Mouse (Mus musculus) heart, adult 2 months (tissue): Measurements from ENCODE around the gene Unc93b1. TPM values are rescaled to one million over a fixed set of nuclear protein-coding genes. Genes with fewer than 3 reads are reported as not detected.
"Not testable (repeated sequence)": the region's sequence is repeated elsewhere in the genome, so short reads cannot be mapped to it uniquely, and the experiment has no call there.

Experiments
- DNase-seq, 2 experiments: peaks; one replicate each; pipeline ENCODE4 v3.0.0; 2021
- H3K27ac ChIP-seq: fragments of 200-600 bp; 2 replicates; pipeline ENCODE4 v1.8.1; 2022
- H3K27me3 ChIP-seq: fragments of 200-500 bp; 2 replicates; pipeline ENCODE4 v1.6.1; 2012; ENCODE audit warnings: mild to moderate bottlenecking, low read length, inconsistent platforms, mixed read lengths; ENCODE audit not compliant: control insufficient read depth, insufficient read depth
- H3K36me3 ChIP-seq: fragments of 200-500 bp; 2 replicates; pipeline ENCODE4 v1.6.1; 2012; ENCODE audit warnings: low read length, inconsistent platforms; ENCODE audit not compliant: control insufficient read depth, insufficient read depth
- H3K4me1 ChIP-seq: fragments of 200-500 bp; 2 replicates; pipeline ENCODE4 v1.6.1; 2011; ENCODE audit warnings: low read length; ENCODE audit not compliant: control insufficient read depth, insufficient read depth
- H3K4me3 ChIP-seq: fragments of 200-600 bp; 2 replicates; pipeline ENCODE4 v1.8.1; 2022
- H3K79me2 ChIP-seq: fragments of 200-500 bp; replicated peaks from 2 replicates; pipeline ENCODE4 v1.6.1; 2012; ENCODE audit warnings: mild to moderate bottlenecking, inconsistent platforms, low read length, moderate library complexity, mixed read lengths; ENCODE audit not compliant: control insufficient read depth, insufficient read depth
- H3K9ac ChIP-seq: fragments of 200-500 bp; 2 replicates; pipeline ENCODE4 v1.6.1; 2012; ENCODE audit warnings: low read depth, mild to moderate bottlenecking, control low read depth, inconsistent platforms, low read length, mixed read lengths
- CTCF ChIP-seq: fragments of 200-600 bp; IDR thresholded peaks from 2 replicates; pipeline ENCODE4 v1.8.1; 2022; ENCODE audit warnings: antibody characterized with exemption, mild to moderate bottlenecking, moderate library complexity
- EP300 ChIP-seq: fragments of 200-500 bp; IDR thresholded peaks from 2 replicates; pipeline ENCODE4 v1.6.1; 2011; ENCODE audit warnings: low read depth, low read length, control low read depth; ENCODE audit not compliant: insufficient read depth
- POLR2A ChIP-seq: fragments of 200-500 bp; IDR thresholded peaks from 2 replicates; pipeline ENCODE4 v1.6.1; 2011; ENCODE audit warnings: mild to moderate bottlenecking, low read depth, low read length, control low read depth; ENCODE audit not compliant: insufficient read depth
- WGBS: fragments of 180-500 bp; shearing (Covaris S2); methylation state at CpG from one replicate; pipeline ENCODE4 v1.1.7; 2018; 5-methylcytosine and 5-hydroxymethylcytosine counted together
- intact Hi-C: fragments of 180-260 bp; cut with DNase I; formaldehyde crosslinking; loops from one replicate; pipeline ENCODE4 v1.15.1; 2025
- polyA plus RNA-seq: library from polyadenylated mRNA; depleted of rRNA; stranded (reverse); fragments of >200 nt; gene quantifications from 2 replicates; pipeline ENCODE4 v1.2.3, GENCODE M21; 2012
- total RNA-seq, 2 experiments: library from RNA; stranded (reverse); gene quantifications; 2 replicates each; pipeline ENCODE4 v1.2.3; 2021

The Unc93b1 gene
- total and polyA plus RNA-seq, 3 experiments, result 17.5 to 45.5 (median 18.3) TPM

GRCm38 (mm10) chr19:3962469-3962868 is 27.5 kb downstream of the Unc93b1 start:
- WGBS, result 19% methylated on average over 2 of the region's 2 CpGs
- DNase-seq, result no peak
- intact Hi-C loops, result no loop called here

GRCm38 (mm10) chr19:3964030-3964429 is 29.0 kb downstream of the Unc93b1 start:
- H3K36me3 ChIP-seq, result no peaks in the 10 kb centered on the region
- 61% methylated on average over 4 of the region's 4 CpGs for WGBS
- TF ChIP-seq EP300 (no peak), CTCF (no peak), POLR2A (no peak)
- no peak overlapping the region for H3K4me3 ChIP-seq
- DNase-seq, result no peak
- H3K79me2 ChIP-seq, result no peaks in the 10 kb centered on the region
- intact Hi-C loops, result no loop called here
- no peak overlapping the region for H3K9ac ChIP-seq
- no peaks in the 10 kb centered on the region for H3K4me1 ChIP-seq
- H3K27ac ChIP-seq, result no peak overlapping the region
- no peaks in the 10 kb centered on the region for H3K27me3 ChIP-seq

More at GRCm38 (mm10) chr19:3962469-3962868, 27.5 kb downstream of the Unc93b1 start:
- H3K9ac ChIP-seq, result no peak overlapping the region
- H3K4me3 ChIP-seq, result no peak overlapping the region
- H3K27me3 ChIP-seq, result no peaks in the 10 kb centered on the region
- no peaks in the 10 kb centered on the region for H3K4me1 ChIP-seq
- H3K27ac ChIP-seq, result no peak overlapping the region
- peak; percentile 41 for TF ChIP-seq CTCF
- no peak for TF ChIP-seq POLR2A
- H3K79me2 ChIP-seq, result no peaks in the 10 kb centered on the region
- no peaks in the 10 kb centered on the region for H3K36me3 ChIP-seq

- no peak overlapping the region for H3K9ac ChIP-seq
- no peaks in the 10 kb centered on the region for H3K4me1 ChIP-seq
- no peak for DNase-seq
- H3K36me3 ChIP-seq, result no peaks in the 10 kb centered on the region
- no peaks in the 10 kb centered on the region for H3K79me2 ChIP-seq
- intact Hi-C loops, result no loop called here
- no peak overlapping the region for H3K27ac ChIP-seq
- 70% methylated on average over 11 of the region's 11 CpGs for WGBS
- no peak for TF ChIP-seq POLR2A
- TF ChIP-seq CTCF, result peak; percentile 11; the same call in 1 of the 2 replicates
- no peaks in the 10 kb centered on the region for H3K27me3 ChIP-seq
- no peak overlapping the region for H3K4me3 ChIP-seq
Observed at GRCm38 (mm10) chr19:3966330-3967075, 31.5 kb downstream of the Unc93b1 start.

GRCm38 (mm10) chr19:3967258-3967657 is 32.3 kb downstream of the Unc93b1 start:
- 43% methylated on average over 3 of the region's 3 CpGs for WGBS
- Histone ChIP-seq H3K4me3 (no peak overlapping the region), H3K9ac (no peak overlapping the region), H3K27me3 (no peaks in the 10 kb centered on the region), H3K27ac (no peak overlapping the region), H3K36me3 (no peaks in the 10 kb centered on the region), H3K4me1 (no peaks in the 10 kb centered on the region), H3K79me2 (no peaks in the 10 kb centered on the region)
- intact Hi-C loops, result no loop called here
- TF ChIP-seq POLR2A (no peak), CTCF (no peak), EP300 (no peak)
- DNase-seq, result no peak

- intact Hi-C loops, result no loop called here
Observed at GRCm38 (mm10) chr19:3972229-3972628, 37.2 kb downstream of the Unc93b1 start, which contains the start of gene Aldh3b2. Gene Aldh3b2, plus strand, starts transcription at chr19:3972328.

GRCm38 (mm10) chr19:3974608-3975007 is 39.6 kb downstream of the Unc93b1 start:
- H3K36me3 ChIP-seq, intact Hi-C loops, H3K79me2 ChIP-seq, H3K9ac ChIP-seq, H3K4me1 ChIP-seq, DNase-seq, H3K4me3 ChIP-seq, H3K27me3 ChIP-seq, H3K27ac ChIP-seq: not testable (repeated sequence)
- 81% methylated on average over 6 of the region's 6 CpGs for WGBS

More at GRCm38 (mm10) chr19:3972229-3972628, 37.2 kb downstream of the Unc93b1 start, which contains the start of gene Aldh3b2:
- H3K79me2 ChIP-seq, result no peaks in the 10 kb centered on the region
- no peaks in the 10 kb centered on the region for H3K36me3 ChIP-seq
- H3K9ac ChIP-seq, result no peak within 1 kb of the TSS
- no peaks in the 10 kb centered on the region for H3K27me3 ChIP-seq
- H3K4me1 ChIP-seq, result no peaks in the 10 kb centered on the region
- H3K4me3 ChIP-seq, result no peak within 1 kb of the TSS
- no peak for TF ChIP-seq POLR2A
- no peak for TF ChIP-seq CTCF
- no peak for TF ChIP-seq EP300
- H3K27ac ChIP-seq, result no peak within 1 kb of the TSS
- DNase-seq, result no peak
- WGBS, result 63% methylated on average over 9 of the region's 9 CpGs
